Mouse (Mus musculus) erythroblast, embryonic 14.5 days (primary cell): ENCODE measurements at regions not wholly inside any gene's neighbourhood (a gene's known extent, or its start where the extent isn't known, plus 50 kb on each side); places are given as distances from the start of the nearest gene placed in this dataset.

Experiments
- H3K27me3 ChIP-seq: 2 replicates; pipeline ENCODE4 v1.6.1; 2012; ENCODE audit warnings: inconsistent platforms; ENCODE audit not compliant: control insufficient read depth
- H3K36me3 ChIP-seq: 2 replicates; pipeline ENCODE4 v1.6.1; 2012; ENCODE audit warnings: mild to moderate bottlenecking, inconsistent platforms; ENCODE audit not compliant: control insufficient read depth
- H3K4me1 ChIP-seq: 2 replicates; pipeline ENCODE4 v1.6.1; 2012; ENCODE audit warnings: inconsistent platforms; ENCODE audit not compliant: control insufficient read depth
- H3K4me3 ChIP-seq: replicated peaks from 2 replicates; pipeline ENCODE3; 2012; ENCODE audit warnings: moderate library complexity, mild to moderate bottlenecking, inconsistent platforms
- H3K9me3 ChIP-seq: 2 replicates; pipeline ENCODE4 v1.6.1; 2012; ENCODE audit warnings: low read length, inconsistent platforms, mixed read lengths; ENCODE audit not compliant: control insufficient read depth
- GATA1 ChIP-seq: IDR thresholded peaks from 2 replicates; pipeline ENCODE4 v1.6.1; 2012; ENCODE audit warnings: low read length, inconsistent platforms, mixed read lengths
- TAL1 ChIP-seq: IDR thresholded peaks from 3 replicates; pipeline ENCODE4 v1.6.1; 2012; ENCODE audit warnings: low read length, inconsistent platforms, mixed read lengths

- H3K4me3 ChIP-seq = no peak overlapping the region
- peaks cover 5% of the 10 kb centered on the region; the same call in 1 of the 2 replicates for H3K27me3 ChIP-seq
- no peaks in the 10 kb centered on the region for H3K4me1 ChIP-seq
- TF ChIP-seq GATA1 = no peak
- no peaks in the 10 kb centered on the region for H3K9me3 ChIP-seq
- H3K36me3 ChIP-seq = no peaks in the 10 kb centered on the region
Observed at GRCm38 (mm10) chr8:92102521-92102920, 254.9 kb upstream of the Irx5 start.

DNA sequence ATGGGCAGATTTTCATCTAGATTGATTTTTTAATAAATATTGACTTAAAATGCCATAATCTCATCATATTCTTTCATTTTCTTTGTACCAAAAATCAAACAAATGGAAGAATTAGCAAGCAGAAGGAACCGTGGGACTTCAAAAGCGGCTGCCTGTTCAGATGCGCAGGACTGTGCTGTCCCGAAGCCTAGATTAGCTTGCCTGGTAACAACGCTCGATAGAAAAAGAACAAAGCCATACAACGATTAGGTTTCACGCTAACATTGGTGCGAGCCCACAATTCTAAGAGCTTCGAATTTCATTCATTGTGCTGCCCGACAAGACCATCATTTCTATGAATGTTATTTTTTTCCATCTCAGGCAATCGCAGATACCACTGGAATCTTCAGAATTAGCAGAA is 262.1 kb upstream of the Irx5 start:
- H3K4me3 ChIP-seq = no peak overlapping the region
- no peaks in the 10 kb centered on the region for H3K36me3 ChIP-seq
- TF ChIP-seq GATA1 = no peak
- no peak for TF ChIP-seq TAL1
- H3K4me1 ChIP-seq = no peaks in the 10 kb centered on the region
- H3K9me3 ChIP-seq = no peaks in the 10 kb centered on the region
- H3K27me3 ChIP-seq = no peaks in the 10 kb centered on the region

DNA sequence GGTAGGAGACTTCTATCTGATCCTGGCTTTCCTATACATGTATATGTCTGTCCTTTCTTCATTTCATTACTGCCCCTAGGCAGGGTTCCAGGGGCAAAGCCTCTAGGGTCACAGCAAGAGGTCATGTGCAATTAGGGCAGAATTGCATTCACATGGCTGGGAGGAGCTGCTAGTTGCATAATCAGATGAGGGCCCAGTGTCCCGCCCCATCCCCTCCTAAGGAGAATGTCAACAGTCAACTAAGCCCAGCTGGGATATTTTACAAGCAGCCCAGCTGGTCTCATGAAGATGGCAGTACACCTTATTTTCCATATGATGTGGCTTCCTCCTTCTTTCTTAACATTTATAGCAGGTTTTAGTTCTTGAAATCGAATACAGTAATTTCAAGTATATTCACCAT is 273.3 kb upstream of the Irx5 start:
- Histone ChIP-seq H3K4me1 (no peaks in the 10 kb centered on the region), H3K9me3 (no peaks in the 10 kb centered on the region), H3K4me3 (no peak overlapping the region), H3K27me3 (no peaks in the 10 kb centered on the region), H3K36me3 (no peaks in the 10 kb centered on the region)
- TF ChIP-seq GATA1 = no peak
- no peak for TF ChIP-seq TAL1

- no peaks in the 10 kb centered on the region for H3K27me3 ChIP-seq
- no peak for TF ChIP-seq TAL1
- no peak for TF ChIP-seq GATA1
- no peaks in the 10 kb centered on the region for H3K36me3 ChIP-seq
- H3K4me3 ChIP-seq = no peak overlapping the region
- no peaks in the 10 kb centered on the region for H3K4me1 ChIP-seq
- H3K9me3 ChIP-seq = no peaks in the 10 kb centered on the region
Observed at GRCm38 (mm10) chr8:92081900-92082299, 275.5 kb upstream of the Irx5 start.

DNA sequence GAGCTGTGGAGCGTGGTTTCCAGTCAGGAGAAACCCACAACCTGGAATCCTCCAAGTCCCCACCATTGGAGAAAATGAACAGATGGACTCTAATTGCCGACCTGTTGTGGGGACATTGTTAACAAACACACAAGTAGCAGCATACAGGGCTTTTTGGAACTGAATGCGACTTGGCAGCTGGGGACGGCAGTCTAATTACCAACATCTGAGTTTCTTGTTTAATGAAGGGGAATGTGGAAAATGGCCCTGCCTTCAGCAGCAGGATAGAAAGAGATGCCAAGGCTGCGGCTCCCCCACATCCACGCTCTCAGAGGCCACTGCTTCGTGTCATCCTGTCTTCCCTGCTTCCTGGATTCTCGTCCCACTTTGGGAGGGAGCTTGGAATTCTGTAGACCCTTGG is 276.6 kb upstream of the Irx5 start:
- TF ChIP-seq TAL1 (no peak), GATA1 (no peak)
- H3K4me1 ChIP-seq = no peaks in the 10 kb centered on the region
- H3K4me3 ChIP-seq = no peak overlapping the region
- no peaks in the 10 kb centered on the region for H3K9me3 ChIP-seq
- H3K27me3 ChIP-seq = no peaks in the 10 kb centered on the region
- no peaks in the 10 kb centered on the region for H3K36me3 ChIP-seq

DNA sequence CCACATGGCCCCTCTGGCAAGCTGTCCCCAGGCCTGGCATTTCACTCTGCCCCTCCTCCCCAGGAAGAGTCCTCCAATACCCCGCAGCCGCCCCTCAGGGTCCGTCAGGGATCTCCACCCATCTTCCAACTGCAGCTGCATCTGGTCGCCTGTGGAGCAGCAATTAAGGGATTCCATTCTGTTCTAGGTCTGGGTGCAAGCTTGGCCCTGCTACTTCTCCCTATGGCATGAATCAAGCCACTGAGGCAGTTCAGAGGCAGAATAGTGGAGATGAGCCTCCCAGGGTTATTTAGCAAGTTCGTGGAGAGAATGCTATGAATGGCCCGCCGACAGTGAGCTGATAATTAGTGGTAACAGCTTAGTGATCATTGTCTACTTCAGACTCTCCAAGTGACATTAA is 275.7 kb upstream of the Irx3 start:
- H3K36me3 ChIP-seq = no peaks in the 10 kb centered on the region
- no peak overlapping the region for H3K4me3 ChIP-seq
- TF ChIP-seq TAL1 (no peak), GATA1 (no peak)
- peaks cover 3% of the 10 kb centered on the region; the same call in 1 of the 2 replicates for H3K27me3 ChIP-seq
- H3K9me3 ChIP-seq = no peaks in the 10 kb centered on the region
- H3K4me1 ChIP-seq = no peaks in the 10 kb centered on the region

- Histone ChIP-seq H3K27me3 (peaks cover 26% of the 10 kb centered on the region), H3K36me3 (no peaks in the 10 kb centered on the region), H3K9me3 (no peaks in the 10 kb centered on the region), H3K4me1 (no peaks in the 10 kb centered on the region), H3K4me3 (no peak overlapping the region)
- no peak for TF ChIP-seq TAL1
- TF ChIP-seq GATA1 = no peak
Observed at GRCm38 (mm10) chr8:92072254-92072615, 270.4 kb upstream of the Irx3 start.

DNA sequence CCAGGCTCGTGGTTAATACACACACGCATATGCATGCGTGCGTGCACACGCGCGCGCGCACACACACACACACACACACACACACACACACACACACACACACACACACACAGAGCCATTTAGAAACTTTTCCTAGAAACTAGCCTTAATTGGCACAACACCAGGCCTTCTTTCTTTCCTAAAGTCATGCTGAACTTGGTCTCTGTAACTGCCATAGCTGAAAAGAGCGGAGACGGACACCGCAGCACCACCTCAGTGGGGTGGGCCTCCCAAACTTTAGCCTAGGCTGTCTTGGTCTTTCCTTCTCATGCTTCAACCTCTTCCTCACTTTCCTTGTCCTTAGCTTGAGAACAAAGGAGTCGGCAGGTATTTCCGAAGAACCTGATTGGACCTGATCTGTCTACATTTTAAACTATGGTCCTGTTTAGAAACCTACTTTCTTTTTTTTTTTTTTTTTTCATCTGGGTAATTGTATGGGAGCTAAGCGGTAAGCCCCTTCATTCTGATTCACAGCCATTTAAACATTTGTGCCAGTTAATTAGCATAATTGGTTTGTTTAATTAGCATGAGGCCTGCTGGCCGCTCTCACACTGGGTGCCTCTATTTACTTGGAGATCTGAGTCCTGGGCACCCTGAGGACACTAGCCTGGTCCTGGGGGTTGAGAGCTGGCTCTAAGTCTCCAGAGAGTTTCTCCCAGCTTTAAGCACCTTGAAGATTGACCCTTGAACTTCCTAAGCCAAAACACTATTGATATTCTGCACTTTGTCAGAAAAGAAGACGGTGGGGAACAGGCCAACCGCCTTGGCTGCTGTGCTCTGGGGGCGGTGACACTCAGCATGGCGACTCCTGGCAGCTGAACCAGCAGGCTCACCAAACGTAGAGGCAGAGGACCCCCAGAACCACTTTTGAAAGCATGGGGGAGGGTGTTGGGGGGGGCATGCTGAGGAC is 269.7 kb upstream of the Irx3 start:
- H3K4me3 ChIP-seq = no peak overlapping the region
- no peaks in the 10 kb centered on the region for H3K4me1 ChIP-seq
- no peak for TF ChIP-seq TAL1
- no peak for TF ChIP-seq GATA1
- H3K9me3 ChIP-seq = no peaks in the 10 kb centered on the region
- no peaks in the 10 kb centered on the region for H3K36me3 ChIP-seq
- H3K27me3 ChIP-seq = peaks cover 27% of the 10 kb centered on the region

DNA sequence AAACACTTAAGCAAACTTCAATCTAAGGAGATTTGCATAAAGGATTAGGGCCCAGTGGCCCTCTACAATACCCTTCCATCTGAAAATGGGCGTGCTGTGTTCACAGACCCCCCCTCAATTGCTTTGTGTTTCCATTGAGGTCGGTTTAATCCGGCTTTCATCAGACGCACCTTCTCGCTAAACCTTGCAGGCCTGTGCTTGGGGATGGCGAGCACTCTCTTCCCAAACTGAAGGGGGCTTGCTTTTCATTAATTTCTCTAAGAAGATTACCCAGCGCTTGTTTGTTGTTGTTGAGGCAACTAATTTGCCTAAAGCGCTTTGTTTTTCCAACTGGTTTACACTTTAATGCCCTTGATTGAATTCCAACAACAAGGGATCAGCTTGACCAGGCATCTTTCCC is 268.8 kb upstream of the Irx3 start:
- no peak for TF ChIP-seq TAL1
- no peak for TF ChIP-seq GATA1
- H3K4me3 ChIP-seq = no peak overlapping the region
- no peaks in the 10 kb centered on the region for H3K36me3 ChIP-seq
- no peaks in the 10 kb centered on the region for H3K9me3 ChIP-seq
- H3K4me1 ChIP-seq = no peaks in the 10 kb centered on the region
- H3K27me3 ChIP-seq = peaks cover 34% of the 10 kb centered on the region
